Mouse (Mus musculus) cerebellum, postnatal 10 days (tissue): ENCODE measurements around the gene Mybpc3.

Experiments used
- DNase-seq, 2 experiments: peaks; one replicate each; pipeline ENCODE4 v3.0.0; 2021; ENCODE audit warnings: mixed read lengths in 2 of 2

The Mybpc3 gene

DNA sequence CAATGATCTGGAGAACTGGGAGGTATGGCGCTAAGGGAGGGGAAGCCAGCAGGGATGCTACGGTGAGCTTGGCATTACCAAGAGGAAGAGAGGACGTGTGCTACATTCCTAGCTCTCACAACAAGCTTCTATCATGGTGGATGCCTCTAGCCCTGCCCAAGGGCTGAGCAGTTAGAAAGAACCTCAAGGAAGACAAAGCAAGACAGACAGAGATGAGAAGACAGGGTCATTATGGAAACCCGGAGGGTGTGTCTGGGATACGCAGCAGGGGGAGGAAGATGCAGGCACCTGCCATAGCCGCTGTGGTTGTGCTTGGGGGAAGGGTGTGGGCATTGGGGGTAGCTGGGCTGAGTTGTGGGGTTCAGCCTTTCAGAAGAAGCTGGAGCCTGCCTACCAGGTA, 5.6 kb downstream of the Mybpc3 start:
- no peak for DNase-seq

DNA sequence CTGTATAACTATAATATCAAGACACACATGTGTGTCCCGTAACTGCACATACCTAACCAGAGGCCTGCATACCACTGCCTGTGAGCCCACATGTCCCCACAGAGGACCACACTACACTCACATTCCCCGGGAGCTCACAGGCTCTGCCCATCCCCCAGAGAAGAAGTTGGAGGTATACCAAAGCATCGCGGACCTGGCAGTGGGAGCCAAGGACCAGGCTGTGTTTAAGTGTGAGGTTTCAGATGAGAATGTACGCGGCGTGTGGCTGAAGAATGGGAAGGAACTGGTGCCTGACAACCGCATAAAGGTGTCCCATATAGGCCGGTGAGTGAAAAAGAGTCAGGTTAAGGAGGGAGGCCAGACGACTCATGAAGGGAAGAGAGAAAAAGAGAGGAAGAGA, 7.2 kb downstream of the Mybpc3 start:
- peak; percentile 59 to 67 for DNase-seq

DNA sequence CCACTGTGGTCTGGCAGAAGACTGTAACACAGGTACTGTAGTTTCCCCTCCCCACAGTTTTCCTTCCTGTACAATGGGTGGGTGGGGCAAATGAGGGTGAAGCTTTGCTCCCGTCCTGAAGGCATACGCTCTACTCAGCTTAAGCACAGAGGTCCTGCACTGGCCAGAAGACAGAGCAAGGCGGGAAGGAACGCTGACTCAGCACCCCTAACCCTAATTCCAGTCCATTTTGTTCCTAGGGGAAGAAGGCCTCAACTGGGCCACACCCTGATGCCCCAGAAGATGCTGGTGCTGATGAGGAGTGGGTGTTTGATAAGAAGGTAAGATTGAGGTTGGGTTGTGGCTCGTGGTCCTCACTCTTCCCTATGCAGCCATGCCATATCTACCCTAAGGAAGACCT, 10.8 kb downstream of the Mybpc3 start:
- no peak for DNase-seq

DNA sequence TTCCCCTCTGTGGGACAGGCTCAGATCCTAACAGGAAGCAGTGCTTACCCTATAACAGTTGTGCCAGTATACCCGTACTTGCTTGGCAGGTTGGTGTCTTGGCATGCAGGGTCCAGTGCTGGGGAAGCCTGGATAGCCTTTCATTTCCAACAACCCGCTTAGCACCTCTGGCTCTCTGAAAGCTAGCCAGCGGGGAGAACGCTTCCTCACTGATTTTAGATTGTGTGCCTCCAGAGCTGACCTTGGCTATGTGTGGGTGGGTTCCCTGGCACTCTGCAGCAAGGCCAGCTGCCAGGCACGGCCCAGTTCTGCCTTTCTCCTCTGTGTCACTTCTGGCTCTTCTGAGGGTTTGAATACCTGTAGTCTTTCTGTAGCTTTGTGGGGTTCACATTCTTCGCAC, 12.2 kb downstream of the Mybpc3 start:
- no peak for DNase-seq

DNA sequence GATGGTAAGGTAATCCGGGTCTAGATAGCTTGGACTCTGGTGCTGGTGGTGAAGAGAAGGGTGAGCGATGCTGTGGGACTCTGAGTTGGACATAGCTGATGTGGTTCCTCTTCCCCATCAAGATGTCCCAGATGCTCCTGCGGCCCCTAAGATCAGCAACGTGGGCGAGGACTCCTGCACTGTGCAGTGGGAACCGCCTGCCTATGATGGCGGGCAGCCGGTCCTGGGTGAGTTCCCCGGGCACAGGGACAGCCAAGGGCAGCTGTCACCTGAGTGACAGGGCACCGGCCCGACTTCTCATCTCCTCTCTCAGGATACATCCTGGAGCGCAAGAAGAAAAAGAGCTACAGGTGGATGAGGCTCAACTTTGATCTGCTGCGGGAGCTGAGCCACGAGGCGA, 13.3 kb downstream of the Mybpc3 start:
- DNase-seq, result no peak

DNA sequence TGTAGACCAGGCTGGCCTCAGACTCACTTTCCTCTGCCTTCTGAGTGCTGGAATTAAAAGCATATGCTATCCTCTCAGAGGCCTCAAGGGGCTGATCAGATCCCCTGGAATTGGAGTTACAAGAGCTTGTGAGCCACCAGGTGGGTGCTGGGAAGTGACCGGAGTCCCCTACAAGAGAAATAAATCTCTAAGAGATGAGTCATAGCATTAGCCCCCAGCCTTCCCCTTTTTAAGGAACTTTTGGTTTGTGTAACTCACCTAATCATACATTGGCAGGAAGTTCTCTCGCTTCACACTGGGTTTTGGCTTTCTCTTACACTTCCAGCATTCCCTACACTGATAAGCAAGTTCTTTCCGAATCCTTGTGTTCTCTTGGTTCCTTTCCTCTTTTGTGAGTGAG, 14.1 kb downstream of the Mybpc3 start:
- DNase-seq, result no peak

DNA sequence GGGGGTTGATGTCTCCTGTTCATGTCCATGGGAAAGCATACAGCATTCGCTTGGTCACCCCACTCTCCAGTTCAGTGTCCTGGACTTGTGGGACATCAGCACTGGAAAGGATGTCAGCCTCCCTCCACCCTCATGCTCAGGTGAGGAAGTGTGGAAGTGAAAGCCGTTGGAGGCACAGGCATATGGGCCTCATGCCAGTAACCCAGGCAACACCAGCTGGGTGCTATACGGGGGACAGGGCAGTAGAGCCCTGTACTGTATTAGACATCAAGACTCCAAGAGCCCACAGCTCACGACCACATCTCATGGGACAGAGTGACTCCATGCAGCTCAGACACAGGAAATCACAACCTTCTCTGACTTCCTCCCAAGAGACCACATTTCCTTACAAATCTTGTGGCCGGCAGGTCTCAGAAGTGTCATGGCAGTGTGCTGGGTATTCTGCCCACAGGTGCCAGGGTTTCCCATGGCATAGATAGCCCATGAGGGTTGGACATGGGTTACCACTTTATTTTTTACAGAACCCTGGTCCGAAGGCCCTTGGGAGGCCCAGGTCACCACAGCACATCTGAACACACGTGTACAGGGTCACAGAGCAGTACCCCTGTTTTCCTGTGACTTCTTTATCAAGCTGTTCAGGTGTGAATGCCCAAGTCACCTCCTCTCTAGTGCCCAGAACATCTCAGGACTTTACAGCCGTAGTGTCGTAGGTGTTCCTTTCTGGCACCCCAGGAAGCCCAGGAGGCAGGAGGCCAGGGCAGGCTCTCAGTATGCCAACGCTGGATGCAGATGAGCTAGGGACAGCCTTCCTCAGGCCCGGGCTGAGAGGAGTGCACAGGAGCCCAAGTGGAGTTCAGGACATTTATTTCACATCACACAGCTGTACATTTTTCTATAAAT, 18.8 kb downstream of the Mybpc3 start:
- DNase-seq, result peak in 1 of 2 experiments; percentile 58

DNA sequence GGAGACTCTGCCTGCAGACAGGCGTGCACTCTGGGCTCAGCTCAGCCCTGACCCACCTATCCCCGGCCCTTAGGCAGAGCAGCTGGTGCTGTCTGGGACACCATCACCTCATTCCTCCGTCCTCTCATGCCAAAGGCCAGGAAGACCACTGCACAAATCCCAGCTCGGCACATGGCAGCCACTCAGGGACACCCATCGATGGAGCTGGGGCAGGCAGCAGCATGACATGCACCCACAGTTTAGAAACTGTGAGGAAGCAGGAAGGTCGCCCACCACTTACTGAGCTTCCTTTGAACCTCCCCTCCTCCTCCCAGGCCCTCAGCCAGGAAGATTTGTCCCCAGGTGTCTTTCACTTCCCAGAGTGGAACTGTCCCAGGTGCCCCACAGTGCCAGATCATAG, 19.5 kb downstream of the Mybpc3 start:
- DNase-seq, result no peak

DNA sequence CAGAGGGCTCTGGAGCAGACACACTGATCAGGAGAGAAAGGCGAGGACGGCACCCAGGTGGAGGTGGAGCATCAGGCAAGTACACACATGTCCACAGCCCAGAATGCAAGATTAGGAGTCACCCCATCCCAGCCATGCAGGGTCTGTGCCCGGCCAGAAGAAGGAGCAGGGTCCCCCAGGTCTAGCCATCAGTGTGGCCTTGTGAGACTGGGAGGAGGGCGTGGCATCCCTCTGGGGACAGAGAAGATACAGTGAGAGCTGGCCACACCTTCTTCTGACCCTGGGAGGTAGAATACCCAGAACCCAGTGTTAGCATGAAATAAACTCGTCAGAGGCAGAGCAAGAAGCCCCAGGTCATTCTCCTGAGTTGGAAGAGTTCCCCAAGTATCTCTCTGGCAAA, 21.4 kb downstream of the Mybpc3 start:
- no peak for DNase-seq

DNA sequence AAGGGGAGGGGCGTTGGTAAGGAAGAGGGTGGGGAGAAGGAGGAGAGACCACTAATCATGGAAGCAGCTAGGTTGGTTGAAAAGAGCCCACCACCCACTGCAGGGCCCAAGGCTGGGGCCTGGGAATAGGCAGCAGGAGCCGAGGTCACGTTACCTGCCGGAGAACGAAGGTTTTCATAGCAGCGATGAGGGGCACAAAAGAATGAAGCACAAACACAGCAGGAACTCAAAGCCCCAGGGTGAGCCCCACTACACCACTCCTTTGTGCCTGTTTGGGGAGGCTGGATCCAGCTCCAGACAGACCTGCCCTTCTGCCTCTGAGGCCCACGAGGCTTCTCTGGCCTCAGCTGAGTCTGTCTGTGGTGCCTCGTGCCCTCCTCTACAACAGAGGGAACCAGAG, 21.8 kb downstream of the Mybpc3 start:
- no peak for DNase-seq

DNA sequence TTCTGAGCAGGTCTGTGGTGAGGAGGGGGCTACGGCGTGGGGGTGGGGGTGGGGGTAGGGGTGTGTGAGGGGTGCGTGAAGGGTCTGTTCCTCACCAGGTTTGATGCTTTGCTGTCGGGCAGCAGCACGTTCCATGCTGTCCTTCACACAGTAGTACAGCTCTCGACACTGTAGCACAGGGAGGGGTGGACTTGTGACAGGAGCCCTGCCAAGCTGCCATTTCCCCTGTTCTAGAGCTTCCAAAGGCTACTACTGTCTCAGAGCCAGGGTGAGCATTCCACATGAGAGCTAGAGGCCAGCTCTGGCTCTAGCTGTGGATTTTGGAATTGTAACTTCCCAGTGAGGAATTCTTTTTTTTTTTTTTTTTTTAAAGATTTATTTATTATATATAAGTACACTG, 25.0 kb downstream of the Mybpc3 start:
- DNase-seq, result no peak

DNA sequence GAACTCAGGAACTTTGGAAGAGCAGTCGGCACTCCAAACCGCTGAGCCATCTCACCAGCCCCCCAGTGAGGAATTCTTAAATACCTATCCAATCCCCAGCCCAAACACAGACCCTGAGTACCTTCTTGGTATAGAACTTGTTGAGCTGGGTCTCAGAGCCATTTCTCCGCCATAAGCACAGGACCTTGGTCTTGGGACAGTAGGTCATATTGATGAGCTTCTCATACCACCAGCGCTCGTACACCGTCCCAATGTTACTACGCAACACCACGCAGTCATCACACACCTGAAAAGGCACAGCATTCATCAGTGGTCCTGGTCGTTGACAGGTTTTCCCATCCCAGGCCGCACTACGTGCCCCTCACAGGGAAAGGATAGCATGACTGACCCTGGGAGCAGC, 25.5 kb downstream of the Mybpc3 start:
- DNase-seq, result no peak

DNA sequence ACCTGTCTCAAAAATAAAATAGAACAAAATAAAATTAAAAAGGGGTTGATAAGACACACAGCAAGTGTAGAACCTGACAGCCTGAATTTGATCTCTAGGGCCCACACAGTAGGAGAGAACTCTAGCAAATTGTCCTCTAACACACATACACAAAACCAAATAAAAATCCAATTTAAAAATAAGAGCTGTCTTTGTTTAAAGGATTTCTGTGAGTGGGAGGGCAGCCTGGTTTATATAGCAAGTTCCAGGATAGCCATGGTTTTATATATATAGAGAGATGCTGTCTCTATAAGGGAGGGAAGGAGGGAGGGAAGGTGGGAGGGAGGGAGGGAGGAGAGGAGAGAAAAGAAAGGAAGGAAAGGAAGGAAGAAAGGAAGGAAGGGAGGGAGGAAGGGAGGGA, 30.2 kb downstream of the Mybpc3 start:
- no peak for DNase-seq

DNA sequence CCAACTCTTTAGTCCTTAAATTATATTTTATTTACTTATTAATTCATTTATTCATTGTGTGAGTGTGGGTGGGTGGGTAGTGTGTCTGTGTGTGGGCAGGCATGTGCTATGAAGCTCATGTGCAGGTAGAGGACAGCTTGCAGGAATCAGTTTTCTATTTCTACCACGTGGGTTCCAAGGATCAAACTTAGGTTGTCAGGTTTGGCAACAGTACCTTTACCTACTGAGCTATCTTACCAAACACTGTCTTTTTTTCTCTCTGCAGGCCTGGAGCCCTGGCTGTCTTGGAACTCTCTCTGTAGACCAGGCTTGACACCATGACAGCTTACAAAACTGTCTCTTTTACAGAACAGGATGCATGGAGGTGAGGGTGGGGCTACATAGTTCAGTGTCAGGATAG, 33.4 kb downstream of the Mybpc3 start:
- no peak for DNase-seq

DNA sequence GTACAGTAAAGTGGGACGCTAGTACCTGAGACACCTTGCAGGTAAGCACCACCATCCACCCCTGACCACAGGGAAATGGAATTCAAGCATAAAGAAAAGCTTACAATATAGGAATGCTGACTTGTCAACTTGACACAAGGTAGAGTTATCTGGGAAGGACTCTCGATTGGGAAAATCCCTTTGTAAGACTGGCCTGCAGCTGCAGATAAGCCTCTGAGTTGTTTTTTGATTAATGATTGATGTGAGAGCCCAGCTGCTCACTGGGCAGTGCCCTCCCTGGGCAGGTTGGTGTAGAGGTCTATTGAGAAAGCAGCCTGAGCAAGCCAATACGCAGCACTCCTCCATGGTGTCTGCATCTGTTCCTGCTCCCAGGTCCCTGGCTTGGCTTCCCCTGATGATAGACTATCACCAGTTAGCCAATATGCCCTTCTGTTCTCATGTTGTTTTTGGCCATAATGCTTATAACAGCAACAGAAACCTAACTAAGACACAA, 35.0 kb downstream of the Mybpc3 start:
- no peak for DNase-seq

DNA sequence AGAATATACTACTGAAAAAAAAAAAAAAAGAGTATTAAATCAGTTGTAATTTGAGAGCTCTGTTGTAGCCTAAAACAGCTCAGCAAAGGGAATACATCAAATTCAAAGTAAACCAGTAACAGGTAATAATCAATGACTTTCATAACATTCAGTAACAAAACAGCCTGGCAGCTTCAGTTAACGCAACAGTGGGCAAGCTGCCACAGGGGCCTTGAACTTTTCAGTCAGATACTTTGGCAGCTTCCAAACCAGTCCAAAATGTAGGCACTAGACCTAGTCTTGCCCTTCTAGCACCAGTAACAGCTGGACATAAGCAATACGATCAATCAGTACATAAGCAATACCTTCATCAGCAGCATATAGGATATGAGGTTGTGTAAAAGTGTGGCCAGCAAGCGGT, 36.1 kb downstream of the Mybpc3 start:
- DNase-seq, result no peak

DNA sequence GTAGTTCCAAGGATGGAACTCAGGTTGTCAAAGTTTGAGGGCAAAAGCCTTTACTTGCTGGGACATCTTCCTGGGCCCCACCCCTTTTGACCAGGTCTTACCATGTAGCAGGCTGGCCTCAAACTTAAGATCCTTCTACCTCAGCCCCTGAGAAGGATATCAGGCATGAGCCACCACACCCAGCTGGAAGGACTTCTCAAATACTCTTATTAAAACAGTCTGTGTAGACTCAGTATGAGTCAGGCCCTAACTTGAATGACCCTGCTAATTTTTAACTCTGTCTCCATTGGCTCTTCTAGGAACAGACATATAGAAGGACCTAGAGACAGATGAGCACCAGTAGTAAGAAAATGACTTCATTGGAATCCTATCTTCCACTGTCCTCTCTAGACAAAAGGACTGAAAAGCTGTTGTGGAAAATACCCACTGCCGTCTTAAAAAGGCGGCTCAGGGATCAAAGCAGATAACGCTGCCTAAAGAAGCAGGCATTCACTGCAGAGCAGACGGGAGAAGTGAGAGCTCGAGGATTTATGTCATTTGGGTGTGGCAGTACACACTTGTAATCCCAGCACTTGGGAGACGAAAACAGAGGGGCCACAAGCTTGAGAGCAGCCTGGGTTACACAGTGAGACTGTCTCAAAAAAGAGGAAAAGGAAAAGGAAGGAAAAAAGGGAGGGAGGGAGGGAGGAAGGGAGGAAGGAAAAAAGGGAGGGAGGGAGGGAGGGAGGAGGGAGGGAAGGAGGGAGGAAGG, 39.2 kb downstream of the Mybpc3 start:
- DNase-seq, result no peak

DNA sequence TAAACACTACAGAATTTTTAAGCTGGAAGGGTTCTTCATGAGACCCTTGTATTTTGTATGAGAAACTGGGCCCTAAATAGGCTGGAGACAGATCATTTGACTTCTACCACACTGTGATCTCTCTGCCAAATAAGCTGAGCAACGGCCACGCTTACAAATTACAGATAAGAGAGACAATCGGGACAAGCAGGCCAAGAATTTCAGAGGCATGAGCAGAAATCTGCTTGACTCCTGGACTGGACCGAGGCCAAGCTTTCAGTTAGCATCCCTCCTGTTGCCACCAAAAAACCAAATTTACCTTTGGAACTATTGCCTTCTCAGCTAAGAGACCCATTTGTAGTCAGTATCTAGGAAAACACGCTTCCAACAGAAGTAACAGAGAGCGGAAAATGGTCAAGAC, 42.6 kb downstream of the Mybpc3 start:
- no peak for DNase-seq

DNA sequence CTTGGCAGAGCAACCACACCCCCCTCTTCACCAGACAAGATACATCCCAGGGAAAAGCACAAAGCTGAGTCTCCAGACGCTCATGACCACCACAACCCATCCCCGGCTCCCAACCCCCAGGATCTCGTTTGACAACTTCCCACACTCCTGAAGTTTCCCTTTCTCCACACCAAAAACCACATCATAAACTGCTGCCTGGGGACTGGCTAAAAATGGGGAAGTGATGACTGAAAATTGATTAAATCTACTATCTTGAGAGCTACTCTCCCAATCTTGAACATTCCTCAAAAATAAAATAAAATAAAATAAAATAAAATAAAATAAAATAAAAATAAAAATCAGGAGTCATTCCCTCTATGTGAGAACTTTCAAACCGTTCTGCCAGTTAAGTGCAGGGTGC, 45.0 kb downstream of the Mybpc3 start:
- DNase-seq, result no peak

DNA sequence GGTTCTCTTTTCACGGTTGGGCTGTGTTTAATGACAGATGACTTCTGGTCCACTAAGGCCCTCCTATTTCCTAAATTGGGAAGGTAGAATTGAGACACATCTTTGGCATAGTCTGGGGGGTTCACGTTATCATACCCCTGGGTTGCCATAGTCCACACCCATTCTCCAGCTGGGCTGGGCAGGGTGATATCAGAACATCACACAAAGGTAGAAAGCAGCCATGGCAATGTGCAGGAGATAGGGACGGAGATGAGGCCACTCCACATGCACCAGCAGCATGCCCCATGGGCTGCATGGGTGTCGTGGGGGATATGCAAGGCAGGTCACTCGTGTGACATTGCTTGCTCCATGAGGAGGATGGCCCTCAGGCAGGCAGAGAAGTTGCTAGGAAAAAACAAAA, 45.6 kb downstream of the Mybpc3 start:
- no peak for DNase-seq

DNA sequence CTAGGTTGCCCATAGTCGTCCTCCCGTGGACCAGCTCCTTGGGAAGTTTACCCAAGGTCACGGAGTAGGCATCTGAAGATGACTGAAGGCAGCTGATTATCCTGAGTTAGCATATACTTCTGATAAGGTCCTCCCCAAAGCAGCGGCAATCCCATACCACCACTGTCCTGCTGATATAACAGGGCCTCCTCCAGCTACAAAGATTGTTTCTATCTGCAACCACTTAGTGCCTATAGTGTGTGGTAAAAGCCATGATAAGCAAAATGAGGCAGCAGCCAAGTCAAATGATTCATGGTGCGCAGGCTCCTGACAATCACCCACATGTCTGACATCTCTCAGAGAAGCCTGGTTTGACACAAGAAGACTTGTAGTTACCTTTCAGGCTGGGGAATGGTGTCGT, 47.0 kb downstream of the Mybpc3 start:
- no peak for DNase-seq

DNA sequence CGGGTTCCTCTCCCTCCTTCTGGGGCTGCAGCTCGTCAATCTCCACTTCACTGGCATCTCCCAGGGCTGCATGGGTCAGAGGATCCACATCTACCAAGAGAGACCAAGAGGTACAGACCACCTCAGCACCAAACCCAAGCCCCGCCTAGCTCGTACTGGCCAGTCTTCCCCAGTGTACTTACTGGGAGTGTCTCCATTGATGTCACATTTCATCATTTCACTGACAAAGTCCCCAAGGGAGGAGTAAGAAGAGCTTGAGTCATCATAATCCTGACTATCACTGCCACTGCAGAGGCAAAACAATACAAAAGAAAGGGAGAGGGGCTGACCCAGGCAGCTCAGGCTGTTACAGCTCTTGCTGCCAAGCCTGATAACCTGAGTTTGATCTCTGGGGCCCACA, 49.7 kb downstream of the Mybpc3 start:
- no peak for DNase-seq

DNA sequence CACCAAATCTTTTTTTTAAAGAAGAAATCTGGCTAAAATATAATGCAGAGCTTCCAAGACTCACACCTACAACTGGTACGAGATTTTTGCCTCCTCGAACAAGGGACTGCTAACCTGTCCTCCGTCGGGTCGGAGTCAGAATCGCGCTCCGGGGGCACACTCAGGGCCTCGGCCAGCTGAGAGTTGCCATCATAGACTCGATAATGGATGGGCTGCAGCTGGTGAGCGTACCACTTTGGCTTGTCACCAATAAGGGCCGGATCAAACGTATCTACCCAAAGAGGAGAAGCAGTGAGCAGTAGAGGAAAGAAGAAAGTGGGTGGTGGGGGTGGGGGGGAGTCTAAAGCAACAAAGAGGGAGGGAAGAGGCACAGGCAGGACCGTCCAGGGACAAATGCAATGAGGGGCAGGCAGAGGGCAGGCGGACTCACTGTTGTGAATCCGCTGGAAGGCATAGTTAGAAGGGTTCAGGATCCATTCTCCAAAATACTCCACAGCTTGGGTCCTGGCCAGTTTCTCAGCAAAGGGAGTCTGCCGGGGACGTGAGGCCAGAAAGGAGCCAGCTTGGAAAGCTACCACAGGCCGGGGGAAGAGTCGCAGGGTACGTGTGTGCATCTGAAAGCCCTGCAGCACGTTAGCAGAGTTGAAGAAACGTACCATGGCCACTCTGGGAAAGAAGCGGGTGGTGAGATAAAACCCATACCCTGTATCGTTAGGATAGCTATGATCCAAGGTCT, 51.8 kb downstream of the Mybpc3 start:
- DNase-seq, result no peak

DNA sequence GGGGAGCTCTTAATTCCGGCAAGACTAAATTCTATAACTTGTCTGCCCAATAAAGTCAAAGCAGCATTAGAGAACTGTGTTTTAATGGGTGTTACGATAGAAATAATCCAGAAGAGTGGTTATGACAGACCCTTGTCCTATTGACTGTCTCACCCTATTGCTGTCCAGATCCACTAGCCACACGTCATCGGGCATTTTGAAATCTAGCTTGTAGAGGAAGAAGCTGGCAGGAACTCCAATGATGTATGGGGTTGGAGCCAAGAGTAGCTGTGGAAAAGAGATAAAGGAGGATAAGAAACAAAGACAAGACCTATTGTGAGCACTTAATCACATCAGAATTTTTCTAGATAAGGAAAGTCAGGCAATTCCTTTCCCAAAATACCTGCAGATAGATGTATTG, 57.5 kb downstream of the Mybpc3 start:
- no peak for DNase-seq
